In the genomic region with DNA sequence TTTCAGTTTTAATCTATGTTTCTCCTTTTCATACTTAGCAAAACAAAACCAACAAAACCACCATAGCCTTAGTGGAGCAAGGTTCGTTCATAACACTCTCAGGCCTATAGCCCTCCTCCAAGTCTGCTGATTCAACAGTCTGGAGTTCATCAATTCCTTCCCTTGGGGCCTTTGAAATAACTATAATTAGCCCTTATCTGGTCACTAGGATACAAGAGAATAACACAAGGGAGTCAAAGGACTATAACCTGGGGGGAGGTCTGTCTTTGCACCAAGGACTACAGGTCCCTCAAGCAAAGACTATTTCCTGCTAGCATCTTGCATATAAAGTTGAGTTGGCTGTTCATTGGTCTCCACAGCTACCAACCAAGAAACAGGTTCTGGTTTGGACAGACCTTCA, we compare ENCODE assay signal across 14 mouse cellular contexts.
"Had no signal": no experiment of that assay in that cellular context is flagged by ENCODE, and none has a peak within 500 bp of the region (broad histone marks: within the 10 kb centered on the region; RNA-seq: fewer than 3 reads in every experiment).

No protein-coding gene starts in this region.

- H3K9ac ChIP-seq: lung, embryonic 14.5 days; midbrain, embryonic 13.5 days; midbrain, embryonic 15.5 days; neural tube, embryonic 12.5 days had no signal

- H3K27ac ChIP-seq: midbrain, embryonic 13.5 days; midbrain, embryonic 15.5 days; neural tube, embryonic 12.5 days had no signal

- H3K4me1 ChIP-seq: midbrain, embryonic 13.5 days; midbrain, embryonic 15.5 days; neural tube, embryonic 12.5 days had no signal

- H3K27me3 ChIP-seq: neural tube, embryonic 12.5 days had no signal

- ATAC-seq: midbrain, embryonic 13.5 days; midbrain, embryonic 15.5 days had no signal

- H3K4me2 ChIP-seq: lung, embryonic 14.5 days; midbrain, embryonic 11.5 days; midbrain, embryonic 13.5 days; midbrain, embryonic 15.5 days; neural tube, embryonic 12.5 days had no signal

- H3K9me3 ChIP-seq: midbrain, embryonic 13.5 days; midbrain, embryonic 15.5 days; neural tube, embryonic 12.5 days had no signal

- DNase-seq: lung, adult 18-20 months; lung, embryonic 14.5 days; lung, postnatal 10 days; lung, postnatal 4 days; right cerebral cortex, postnatal 14 days; spleen, adult 18-20 months; thymus, adult 18-20 months; thymus, postnatal 14 days; thymus, postnatal 36 days had no signal

- H3K36me3 ChIP-seq: midbrain, embryonic 13.5 days; midbrain, embryonic 15.5 days; neural tube, embryonic 12.5 days had no signal

- H3K4me3 ChIP-seq: megakaryocyte, embryonic 14.5 days; midbrain, embryonic 13.5 days; midbrain, embryonic 15.5 days; neural tube, embryonic 12.5 days had no signal
